Mouse (Mus musculus): ENCODE measurements around the gene Mrpl16. TPM values are rescaled to one million over a fixed set of nuclear protein-coding genes. Genes with fewer than 3 reads are reported as not detected.

Gene Mrpl16
- polyA plus RNA-seq, 1 experiment, result 42.4 TPM

DNA sequence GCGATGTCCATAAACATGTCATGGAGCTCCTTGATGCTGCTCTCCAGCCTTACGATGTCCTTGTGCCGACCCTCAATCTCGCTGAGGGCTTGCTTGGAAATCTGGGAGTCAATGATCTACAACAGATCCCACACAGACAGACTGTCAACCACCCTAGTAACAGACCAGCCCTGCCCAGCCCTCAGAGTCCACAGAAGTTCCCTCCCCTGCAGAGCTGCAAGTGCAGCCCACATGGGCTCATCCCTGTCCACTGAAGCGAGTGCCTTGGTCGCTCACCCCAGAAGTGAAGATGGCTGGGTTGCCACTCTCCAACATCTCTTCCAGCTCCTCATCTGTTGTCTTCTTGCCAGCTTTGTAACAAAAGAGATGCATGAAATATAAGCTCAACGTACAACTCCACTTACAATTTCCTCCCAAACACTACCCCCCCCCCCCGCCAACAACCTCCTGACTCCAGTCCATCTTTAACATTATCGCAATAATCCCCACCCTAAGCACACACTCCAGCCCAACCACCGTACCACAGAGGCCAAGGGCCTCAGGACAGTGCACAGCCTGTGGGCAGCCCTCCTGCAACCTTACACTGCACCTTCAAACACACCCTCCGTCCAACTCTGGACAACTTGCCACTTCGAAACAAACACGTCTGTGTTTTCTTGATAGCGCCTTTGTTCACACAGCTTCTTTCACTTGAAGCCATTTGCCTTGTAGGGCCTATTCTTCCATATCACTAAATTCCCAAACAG is 15.4 kb downstream of the Mrpl16 start:
- H3K27me3 ChIP-seq (replicated peaks; ENCODE audit: control insufficient read depth, insufficient read depth, low read length), result no peaks in the 10 kb centered on the region
- TF ChIP-seq POLR2A (IDR thresholded peaks at IDR 0.05; ENCODE audit: low read depth, low read length) (no peak), CTCF (conservative IDR thresholded peaks at IDR 0.05; ENCODE audit: insufficient read depth, insufficient read length, low read depth, low read length) (no peak)
- no peak overlapping the region for H3K4me3 ChIP-seq (ENCODE audit: insufficient read depth, low read depth, low read length)
- no peaks in the 10 kb centered on the region for H3K4me1 ChIP-seq (ENCODE audit: control insufficient read depth, insufficient read depth, low read length)
- no peak overlapping the region for H3K27ac ChIP-seq (ENCODE audit: insufficient read depth, low read depth, low read length)
- H3K36me3 ChIP-seq (ENCODE audit: control insufficient read depth, insufficient read depth, low read length), result peaks cover 6% of the 10 kb centered on the region
- DNase-seq, result no peak
- WGBS, result 83% methylated on average over 14 of the region's 14 CpGs

- no peak for TF ChIP-seq CTCF (conservative IDR thresholded peaks at IDR 0.05; ENCODE audit: insufficient read depth, insufficient read length, low read depth, low read length)
- TF ChIP-seq POLR2A (IDR thresholded peaks at IDR 0.05; ENCODE audit: low read depth, low read length), result no peak
- Histone ChIP-seq H3K27me3 (replicated peaks; ENCODE audit: control insufficient read depth, insufficient read depth, low read length) (no peaks in the 10 kb centered on the region), H3K27ac (ENCODE audit: insufficient read depth, low read depth, low read length) (no peak overlapping the region), H3K4me1 (ENCODE audit: control insufficient read depth, insufficient read depth, low read length) (no peaks in the 10 kb centered on the region), H3K4me3 (ENCODE audit: insufficient read depth, low read depth, low read length) (no peak overlapping the region), H3K36me3 (ENCODE audit: control insufficient read depth, insufficient read depth, low read length) (peaks cover 9% of the 10 kb centered on the region)
- no peak for DNase-seq
- 92% methylated on average over 6 of the region's 6 CpGs for WGBS
These were observed 17.6 kb downstream of the Mrpl16 start for GRCm38 (mm10) chr19:11787826-11788225.

GRCm38 (mm10) chr19:11788876-11789275 is 18.7 kb downstream of the Mrpl16 start:
- Histone ChIP-seq H3K4me1 (ENCODE audit: control insufficient read depth, insufficient read depth, low read length) (no peaks in the 10 kb centered on the region), H3K36me3 (ENCODE audit: control insufficient read depth, insufficient read depth, low read length) (peaks cover 9% of the 10 kb centered on the region), H3K4me3 (ENCODE audit: insufficient read depth, low read depth, low read length) (no peak overlapping the region), H3K27ac (ENCODE audit: insufficient read depth, low read depth, low read length) (no peak overlapping the region), H3K27me3 (replicated peaks; ENCODE audit: control insufficient read depth, insufficient read depth, low read length) (no peaks in the 10 kb centered on the region)
- TF ChIP-seq POLR2A (IDR thresholded peaks at IDR 0.05; ENCODE audit: low read depth, low read length) (no peak), CTCF (conservative IDR thresholded peaks at IDR 0.05; ENCODE audit: insufficient read depth, insufficient read length, low read depth, low read length) (no peak)
- WGBS, result 47% methylated on average over 6 of the region's 6 CpGs
- DNase-seq, result no peak

DNA sequence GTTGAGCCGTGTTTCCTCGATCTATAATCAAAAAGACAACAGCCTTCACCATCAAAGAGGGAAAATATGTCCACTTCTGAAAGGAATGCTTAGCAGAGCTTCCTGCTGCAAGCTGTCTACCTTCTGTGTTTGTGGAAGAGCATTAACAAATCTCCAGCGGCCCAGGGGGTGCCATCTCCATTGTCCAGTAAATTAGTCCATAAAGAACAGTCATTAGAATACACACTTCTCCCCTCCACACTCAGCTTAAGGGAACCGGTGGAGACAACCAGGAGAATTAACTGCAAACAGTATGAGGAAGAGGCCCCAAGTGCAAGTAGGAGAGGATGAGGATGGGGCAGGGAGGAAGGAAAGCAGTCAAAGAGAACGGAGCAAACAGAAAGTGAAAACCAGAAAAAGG is 21.6 kb downstream of the Mrpl16 start:
- H3K36me3 ChIP-seq (ENCODE audit: control insufficient read depth, insufficient read depth, low read length), result peaks cover 7% of the 10 kb centered on the region
- H3K27ac ChIP-seq (ENCODE audit: insufficient read depth, low read depth, low read length), result no peak overlapping the region
- DNase-seq, result no peak
- TF ChIP-seq POLR2A (IDR thresholded peaks at IDR 0.05; ENCODE audit: low read depth, low read length) (no peak), CTCF (conservative IDR thresholded peaks at IDR 0.05; ENCODE audit: insufficient read depth, insufficient read length, low read depth, low read length) (no peak)
- H3K4me3 ChIP-seq (ENCODE audit: insufficient read depth, low read depth, low read length), result no peak overlapping the region
- H3K27me3 ChIP-seq (replicated peaks; ENCODE audit: control insufficient read depth, insufficient read depth, low read length), result no peaks in the 10 kb centered on the region
- H3K4me1 ChIP-seq (ENCODE audit: control insufficient read depth, insufficient read depth, low read length), result no peaks in the 10 kb centered on the region
- 74% methylated on average over 5 of the region's 5 CpGs for WGBS

DNA sequence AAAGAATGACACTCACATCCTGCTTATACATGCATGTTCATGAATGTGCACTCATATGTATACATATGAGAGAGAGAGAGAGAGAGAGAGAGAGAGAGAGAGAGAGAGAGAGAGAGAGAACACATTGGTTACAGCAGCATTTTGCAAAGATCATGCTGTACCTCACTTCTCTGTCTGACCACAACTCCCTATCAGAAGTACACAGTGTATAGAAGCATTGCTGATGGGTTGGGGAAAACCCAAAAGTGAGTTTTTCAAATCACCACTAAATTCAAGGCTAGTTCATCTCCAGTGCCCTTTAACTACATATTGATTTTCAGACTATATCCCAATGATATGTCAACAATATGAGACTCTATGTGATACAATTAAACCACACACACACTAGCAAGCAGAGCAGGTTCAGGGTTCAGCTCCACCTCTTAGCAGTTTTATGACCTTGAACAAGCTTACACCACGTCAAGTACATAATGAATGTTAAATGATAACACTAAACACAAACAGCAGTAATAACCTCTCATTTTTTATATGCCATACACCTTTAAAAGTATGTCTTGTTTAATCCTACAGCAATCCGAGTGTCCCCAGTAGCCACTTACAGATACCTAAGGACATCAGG is 23.7 kb downstream of the Mrpl16 start:
- no peak for DNase-seq
- TF ChIP-seq CTCF (conservative IDR thresholded peaks at IDR 0.05; ENCODE audit: insufficient read depth, insufficient read length, low read depth, low read length), result no peak
- no peak for TF ChIP-seq POLR2A (IDR thresholded peaks at IDR 0.05; ENCODE audit: low read depth, low read length)
- H3K4me1 ChIP-seq (ENCODE audit: control insufficient read depth, insufficient read depth, low read length), result no peaks in the 10 kb centered on the region
- no peak overlapping the region for H3K27ac ChIP-seq (ENCODE audit: insufficient read depth, low read depth, low read length)
- no peaks in the 10 kb centered on the region for H3K27me3 ChIP-seq (replicated peaks; ENCODE audit: control insufficient read depth, insufficient read depth, low read length)
- H3K4me3 ChIP-seq (ENCODE audit: insufficient read depth, low read depth, low read length), result no peak overlapping the region
- peaks cover 3% of the 10 kb centered on the region; the same call in 1 of the 2 replicates for H3K36me3 ChIP-seq (ENCODE audit: control insufficient read depth, insufficient read depth, low read length)
- WGBS, result 69% methylated on average over 2 of the region's 2 CpGs

DNA sequence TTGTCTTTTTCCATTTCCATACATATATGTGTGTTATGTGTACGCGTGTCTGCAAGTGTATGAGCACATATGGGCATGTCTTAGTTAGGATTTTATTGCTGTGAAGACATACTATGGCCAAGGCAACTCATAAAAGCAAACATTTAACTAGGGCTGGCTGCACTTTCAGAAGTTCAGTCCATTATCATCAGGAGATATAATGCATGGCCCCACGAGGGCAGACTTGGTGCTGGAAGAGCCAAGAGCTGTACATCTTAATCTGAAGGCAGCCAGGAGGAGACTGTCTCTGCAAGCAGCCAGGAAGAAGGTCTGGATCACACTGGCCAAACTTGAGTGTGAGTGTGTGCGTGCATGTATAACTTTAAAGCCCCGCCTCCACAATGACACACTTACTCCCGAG is 24.3 kb downstream of the Mrpl16 start:
- DNase-seq, result no peak
- Histone ChIP-seq H3K4me3 (ENCODE audit: insufficient read depth, low read depth, low read length) (no peak overlapping the region), H3K36me3 (ENCODE audit: control insufficient read depth, insufficient read depth, low read length) (peaks cover 3% of the 10 kb centered on the region; the same call in 1 of the 2 replicates), H3K4me1 (ENCODE audit: control insufficient read depth, insufficient read depth, low read length) (no peaks in the 10 kb centered on the region), H3K27me3 (replicated peaks; ENCODE audit: control insufficient read depth, insufficient read depth, low read length) (no peaks in the 10 kb centered on the region), H3K27ac (ENCODE audit: insufficient read depth, low read depth, low read length) (no peak overlapping the region)
- TF ChIP-seq CTCF (conservative IDR thresholded peaks at IDR 0.05; ENCODE audit: insufficient read depth, insufficient read length, low read depth, low read length), result no peak
- TF ChIP-seq POLR2A (IDR thresholded peaks at IDR 0.05; ENCODE audit: low read depth, low read length), result no peak
- 74% methylated on average over 6 of the region's 6 CpGs for WGBS

DNA sequence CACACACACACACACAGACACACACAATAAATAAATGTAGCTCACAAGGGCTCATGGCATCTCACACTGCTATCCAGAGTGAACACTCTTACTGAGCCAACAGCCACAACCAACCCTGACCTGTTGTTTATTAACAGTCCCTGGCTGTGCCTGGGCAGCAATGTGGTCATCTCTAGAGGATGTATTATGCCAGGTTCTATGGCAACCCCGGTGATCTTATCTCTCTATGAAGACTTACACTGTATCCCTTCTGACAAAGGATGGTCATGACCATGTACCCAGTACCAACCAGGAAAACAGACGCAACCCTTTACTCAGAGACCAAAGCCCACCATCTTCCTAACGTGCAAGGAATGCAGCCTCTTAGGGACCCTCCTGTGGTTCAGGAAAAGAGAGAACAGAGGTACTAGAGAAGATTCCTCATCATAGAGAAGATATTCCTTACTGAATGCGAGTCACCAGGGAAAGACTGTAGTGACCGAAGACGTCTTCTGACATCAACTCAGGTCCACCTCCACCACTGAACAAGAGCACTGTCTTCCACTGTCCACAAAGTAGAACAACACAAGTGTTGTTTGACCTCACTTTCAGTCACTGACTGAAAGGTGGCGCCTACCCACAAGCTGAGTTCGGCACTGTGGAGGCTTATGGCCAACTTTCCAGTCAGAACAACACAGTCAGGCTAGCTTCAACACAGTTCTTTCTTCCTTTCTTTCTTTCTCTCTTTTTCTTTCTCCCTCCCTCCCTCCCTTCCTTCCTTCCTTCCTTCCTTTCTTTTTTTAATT is 30.5 kb downstream of the Mrpl16 start:
- peak; percentile 39 for DNase-seq
- WGBS, result 61% methylated on average over 8 of the region's 8 CpGs

More for the DNA sequence above, 30.5 kb downstream of the Mrpl16 start:
- H3K36me3 ChIP-seq (ENCODE audit: control insufficient read depth, insufficient read depth, low read length), result no peaks in the 10 kb centered on the region
- no peak overlapping the region for H3K27ac ChIP-seq (ENCODE audit: insufficient read depth, low read depth, low read length)
- H3K27me3 ChIP-seq (replicated peaks; ENCODE audit: control insufficient read depth, insufficient read depth, low read length), result no peaks in the 10 kb centered on the region
- peaks cover 2% of the 10 kb centered on the region; the same call in 1 of the 2 replicates for H3K4me1 ChIP-seq (ENCODE audit: control insufficient read depth, insufficient read depth, low read length)
- TF ChIP-seq POLR2A (IDR thresholded peaks at IDR 0.05; ENCODE audit: low read depth, low read length) (no peak), CTCF (conservative IDR thresholded peaks at IDR 0.05; ENCODE audit: insufficient read depth, insufficient read length, low read depth, low read length) (no peak; the same call in 1 of the 2 replicates)
- no peak overlapping the region for H3K4me3 ChIP-seq (ENCODE audit: insufficient read depth, low read depth, low read length)
